Mouse (Mus musculus) common myeloid progenitor, adult 5-6 weeks (primary cell): ENCODE data around the gene Bcl7c. TPM values are rescaled to one million over a fixed set of nuclear protein-coding genes. Genes with fewer than 3 reads are reported as not detected.
"Not testable (repeated sequence)": the region's sequence is repeated elsewhere in the genome, so short reads cannot be mapped to it uniquely, and the experiment has no call there.

Experiments
- ATAC-seq: replicated peaks from 2 replicates; pipeline ENCODE4 v1.8.0; 2016; ENCODE audit warnings: low read depth, mild to moderate bottlenecking, moderate TSS enrichment, inconsistent platforms; ENCODE audit not compliant: poor library complexity, severe bottlenecking
- total RNA-seq: library from RNA; stranded (forward); fragments of 200-1000, 187-1606 nt; gene quantifications from 2 replicates; pipeline ENCODE4 v1.2.3, GENCODE M21; 2017

Bcl7c gene
- total RNA-seq, 1 experiment from 2014 or later, result 54.4 TPM

DNA sequence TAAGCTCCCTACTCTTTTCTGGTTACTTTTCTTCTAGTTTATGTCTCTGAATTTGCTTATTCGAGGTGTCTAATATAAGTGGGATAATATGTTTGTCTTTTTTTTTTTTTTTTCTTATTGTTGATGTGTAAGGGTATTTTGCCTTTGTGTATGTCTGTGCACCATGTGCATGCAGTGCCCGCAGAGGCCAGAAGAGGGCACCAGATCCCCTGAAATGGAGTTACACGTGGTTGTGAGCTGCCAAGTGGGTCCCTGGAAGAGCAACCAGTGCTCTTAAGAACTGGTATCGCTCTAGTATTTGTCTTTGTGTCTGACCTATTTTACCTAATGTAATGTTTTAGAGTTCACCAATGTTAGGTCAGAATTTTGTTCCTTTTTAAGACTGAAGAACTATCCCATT, 51.8 kb downstream of the Bcl7c start:
- ATAC-seq, result 0 out of 2 replicates have a peak, but pooled peaks have one; percentile 63

DNA sequence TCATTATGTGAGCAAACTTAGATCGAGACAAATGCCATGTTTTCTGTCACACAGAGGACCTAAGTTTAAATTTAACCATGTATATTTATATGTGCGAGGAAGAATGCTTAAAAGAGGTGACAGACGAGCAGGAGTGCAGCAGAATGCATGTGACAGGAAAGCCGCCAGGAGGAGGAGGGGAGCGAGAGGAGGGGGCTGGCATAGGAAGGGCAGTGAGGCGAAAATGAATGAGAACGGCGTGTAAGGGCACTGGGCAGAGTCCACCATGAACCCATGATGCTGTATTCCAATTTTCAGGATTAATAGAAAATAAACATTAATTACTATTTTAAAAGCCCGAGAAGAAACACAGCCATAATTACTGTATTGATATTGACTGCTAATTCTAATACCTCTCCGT, 54.4 kb downstream of the Bcl7c start:
- ATAC-seq, result no peak

DNA sequence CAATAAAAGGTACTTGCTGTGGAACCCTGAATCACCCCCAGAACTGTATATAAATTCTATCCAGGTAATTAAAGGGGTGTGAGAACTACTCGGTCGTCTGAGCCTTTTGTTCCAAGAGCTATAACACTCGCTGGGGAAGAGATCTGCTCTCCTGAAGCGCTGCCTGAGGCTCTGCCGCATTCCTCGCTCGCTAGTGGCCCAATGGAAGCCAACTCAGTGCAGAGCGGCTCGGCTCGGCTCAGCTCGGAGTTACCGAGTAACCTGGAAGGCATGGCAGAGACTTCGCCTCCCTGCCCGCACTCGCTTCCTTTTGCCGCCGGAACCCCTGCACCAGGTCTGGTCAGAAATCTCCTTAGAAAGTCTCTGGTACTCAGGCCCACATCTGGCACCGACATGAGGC, 56.7 kb downstream of the Bcl7c start:
- 0 out of 2 replicates have a peak, but pooled peaks have one; percentile 25 for ATAC-seq

DNA sequence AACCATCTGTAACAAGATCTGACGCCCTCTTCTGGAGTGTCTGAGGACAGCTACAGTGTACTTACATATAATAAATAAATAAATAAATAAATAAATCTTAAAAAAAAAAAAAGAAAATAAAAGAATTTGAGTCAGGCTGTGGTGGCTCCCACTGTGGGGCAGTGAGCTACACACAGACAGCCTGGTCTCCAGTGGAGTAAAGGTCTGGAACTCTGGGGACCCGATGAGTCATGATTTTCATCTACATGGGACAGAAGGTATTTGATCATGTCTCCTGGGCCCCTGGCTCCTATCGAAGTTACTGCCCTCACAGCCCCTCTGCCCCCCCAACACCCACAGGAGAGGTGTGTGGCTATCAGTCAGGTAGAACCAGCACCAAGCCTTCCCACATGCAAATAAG, 57.1 kb downstream of the Bcl7c start:
- ATAC-seq, result no peak

DNA sequence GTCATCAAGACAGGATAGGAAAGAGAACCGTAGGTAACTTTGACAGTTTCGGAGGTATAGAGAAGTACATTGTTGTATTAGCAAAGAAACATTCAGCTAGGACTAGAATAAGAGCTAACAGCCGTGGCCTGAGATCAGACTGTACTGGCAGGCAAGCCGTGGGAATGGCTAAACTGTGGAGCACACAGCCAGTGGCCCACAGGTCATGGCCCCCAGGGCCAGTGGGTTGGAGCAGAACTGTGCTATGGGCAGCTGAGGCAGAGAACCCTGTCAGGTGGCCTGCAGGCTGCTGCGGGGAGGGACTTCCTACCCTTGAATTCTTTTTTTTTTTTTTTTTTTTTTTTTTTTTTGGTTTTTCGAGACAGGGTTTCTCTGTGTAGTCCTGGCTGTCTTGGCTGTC, 59.5 kb downstream of the Bcl7c start:
- ATAC-seq, result no peak

DNA sequence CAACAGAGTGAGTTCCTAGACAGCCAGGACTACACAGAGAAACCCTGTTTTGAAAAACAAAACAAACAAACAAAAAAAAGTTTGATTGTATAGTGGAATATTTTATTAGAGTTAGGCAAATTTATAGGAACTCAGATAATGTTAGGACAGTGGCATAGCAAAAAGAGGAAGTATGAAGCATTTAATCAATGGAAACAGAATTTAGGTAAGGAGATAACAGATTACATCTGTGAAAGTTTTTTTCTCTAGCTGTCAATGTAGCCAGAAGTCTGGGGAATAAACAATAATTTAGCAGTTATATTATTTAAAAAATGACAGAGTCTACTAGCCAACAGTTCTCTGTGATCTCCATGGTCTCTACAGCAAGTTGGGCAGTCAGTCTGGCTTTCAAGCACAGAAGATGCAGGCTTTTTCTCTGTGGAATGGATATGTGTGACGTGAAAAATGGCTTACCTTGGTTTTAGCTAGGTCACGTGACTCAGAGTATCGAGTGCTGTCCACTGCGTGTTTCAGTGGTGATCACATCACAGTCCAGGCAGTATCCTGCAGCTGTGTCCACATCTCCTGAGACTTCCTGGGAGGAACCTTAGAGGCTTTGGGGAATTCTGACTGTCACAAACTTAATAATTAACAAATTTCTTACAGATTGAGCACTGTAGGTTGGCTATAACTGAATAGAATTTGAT, 60.1 kb downstream of the Bcl7c start:
- ATAC-seq, result no peak

DNA sequence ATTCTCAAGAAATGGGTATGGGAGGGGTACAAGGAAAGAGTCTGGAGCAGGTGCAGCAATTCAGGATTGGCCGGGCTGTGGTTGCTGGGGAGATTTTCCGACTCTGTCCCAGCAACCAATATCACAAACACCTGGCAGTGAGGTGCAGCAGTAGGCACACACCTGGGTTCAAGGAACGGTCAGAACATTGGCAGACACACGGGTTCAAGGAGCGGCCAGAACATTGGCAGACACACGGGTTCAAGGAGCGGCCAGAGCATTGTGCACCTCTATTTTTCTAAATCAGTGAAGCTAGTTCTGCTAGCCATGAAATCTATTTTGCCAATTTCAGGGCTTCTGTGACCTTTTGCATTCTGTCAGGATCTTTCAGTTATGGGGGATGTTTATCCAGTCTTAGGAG, 61.2 kb downstream of the Bcl7c start:
- ATAC-seq, result not testable (repeated sequence)

DNA sequence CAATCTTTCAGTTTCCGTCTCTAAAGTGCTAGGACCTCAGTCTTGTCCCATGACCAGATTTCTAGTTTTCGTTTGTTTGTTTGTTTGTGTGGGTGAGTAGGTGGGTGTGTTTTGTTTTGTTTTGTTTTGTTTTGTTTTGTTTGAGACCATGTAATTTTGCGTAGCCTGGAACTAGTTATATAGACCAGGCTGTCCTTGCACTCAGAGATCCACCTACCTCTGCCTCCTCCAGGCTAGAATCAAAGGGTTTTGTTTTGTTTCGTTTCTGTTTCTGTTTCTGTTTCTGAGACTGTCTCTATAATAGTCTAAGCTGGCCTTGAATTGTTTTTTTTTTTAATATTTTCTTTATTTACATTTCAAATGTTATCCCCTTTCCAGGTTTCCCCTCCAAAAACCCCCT, 62.4 kb downstream of the Bcl7c start:
- ATAC-seq, result no peak

DNA sequence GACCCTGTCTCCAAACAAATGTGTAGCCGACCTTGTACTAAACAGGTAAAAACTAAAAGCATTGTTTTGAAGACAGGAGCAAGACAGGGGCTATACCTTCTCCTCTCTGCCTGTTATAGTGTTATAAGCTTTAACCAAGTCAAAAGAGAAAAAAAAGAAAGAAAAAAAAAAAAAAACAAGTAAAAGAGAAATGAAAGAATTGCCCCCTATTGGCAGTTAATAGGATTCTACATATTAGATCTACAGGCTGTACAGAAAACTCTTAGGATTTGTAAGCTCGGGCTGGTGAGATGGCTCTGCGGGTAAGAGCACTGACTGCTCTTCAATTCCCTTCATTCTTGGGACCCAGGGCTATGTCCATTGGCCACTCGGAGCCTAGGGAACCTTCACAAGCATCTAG, 66.5 kb downstream of the Bcl7c start:
- no peak for ATAC-seq

DNA sequence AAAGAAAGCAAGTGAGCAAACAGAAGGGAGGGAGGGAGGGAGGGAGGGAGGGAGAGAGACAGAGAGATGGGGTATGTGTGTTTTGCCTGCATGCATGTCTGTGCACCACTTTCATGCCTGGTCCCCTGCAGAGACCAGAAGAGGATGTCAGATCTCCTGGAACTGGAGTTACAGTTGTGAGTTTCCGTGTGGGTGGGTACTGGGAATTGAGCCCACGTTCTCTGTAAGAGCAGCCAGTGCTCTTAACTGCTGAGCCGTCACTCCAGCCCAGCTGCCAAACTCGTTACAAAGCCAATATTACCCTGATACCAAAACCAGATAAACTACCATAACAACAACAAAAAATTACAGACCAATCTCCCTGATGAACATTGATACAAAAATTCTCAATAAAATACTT, 67.5 kb downstream of the Bcl7c start:
- no peak for ATAC-seq

DNA sequence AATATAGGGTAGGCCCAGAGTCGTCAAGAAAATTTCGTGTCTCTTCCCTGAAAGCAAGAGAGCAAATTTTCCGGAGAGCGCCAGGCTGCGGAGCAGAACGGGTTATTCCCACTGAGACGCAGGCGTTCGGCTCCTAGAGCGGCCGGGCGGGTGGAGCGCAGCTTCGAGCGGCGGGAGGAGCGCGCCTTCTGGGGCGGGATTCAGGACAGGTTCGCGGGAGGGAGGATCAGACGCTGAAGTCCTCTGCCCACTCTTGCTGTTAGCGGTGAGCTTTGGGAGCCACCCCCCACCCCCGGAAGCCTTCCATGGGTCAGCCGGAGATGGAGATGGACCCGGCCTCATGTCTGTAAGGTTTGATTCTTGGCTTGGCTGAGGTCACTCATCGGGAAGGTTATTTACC, 71.8 kb downstream of the Bcl7c start:
- ATAC-seq, result peak; percentile 65

DNA sequence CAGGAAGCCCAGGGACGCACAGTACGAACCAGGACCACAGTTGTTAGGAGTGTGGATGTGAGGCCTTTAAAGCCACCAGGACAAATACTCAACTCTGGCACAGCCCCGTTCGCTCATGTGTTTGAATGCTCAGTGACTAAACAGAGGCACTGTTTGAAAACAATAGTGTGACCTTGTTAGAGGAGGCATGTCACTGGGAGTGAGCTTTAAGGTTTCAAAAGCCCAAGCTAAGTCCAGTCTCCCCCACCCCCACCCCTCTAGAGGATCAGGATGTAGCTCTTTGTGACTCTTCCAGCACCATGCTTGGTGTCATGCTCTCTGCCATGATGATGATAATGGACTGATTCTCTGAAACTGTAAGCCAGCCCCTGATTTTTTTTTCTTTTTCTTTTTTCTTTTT, 77.3 kb downstream of the Bcl7c start:
- ATAC-seq, result no peak

DNA sequence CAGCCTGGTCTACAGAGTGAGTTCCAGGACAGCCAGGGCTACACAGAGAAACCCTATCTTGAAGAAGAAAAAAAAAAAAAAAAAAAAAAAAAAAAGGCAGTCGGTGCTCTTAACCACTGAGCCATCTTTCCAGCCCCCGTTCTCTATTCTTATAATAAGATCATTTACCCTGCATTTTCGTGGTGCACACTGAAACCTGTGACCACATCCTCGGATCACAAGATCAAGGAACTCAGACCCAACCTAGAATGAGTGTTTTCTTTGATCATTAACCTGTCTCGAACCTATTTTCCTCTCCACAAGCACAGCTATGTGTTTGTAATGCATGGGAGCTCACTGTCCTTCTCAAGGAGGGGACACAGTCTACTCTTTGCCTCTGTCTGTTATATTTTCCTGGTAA, 80.1 kb downstream of the Bcl7c start:
- no peak for ATAC-seq

DNA sequence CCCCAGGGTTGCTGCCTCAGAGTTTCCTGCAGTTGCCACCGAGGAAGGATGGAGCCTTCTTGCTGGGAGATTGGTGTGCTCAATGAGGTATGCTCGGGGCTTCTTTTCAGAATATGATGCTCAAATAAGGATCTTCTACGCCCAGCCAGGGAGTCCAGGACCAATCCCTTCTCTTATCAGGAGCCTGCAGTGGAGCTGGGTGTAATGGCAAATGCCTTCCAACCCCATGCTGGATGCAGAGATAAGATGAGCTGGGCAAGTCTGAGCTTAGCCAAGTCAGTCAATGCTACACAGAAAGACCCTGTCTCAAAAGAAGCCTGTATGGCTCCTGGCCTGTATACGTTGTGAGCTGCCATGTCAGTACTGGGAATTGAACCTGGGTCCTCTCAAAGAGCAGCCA, 82.3 kb downstream of the Bcl7c start:
- peak; percentile 58 for ATAC-seq

DNA sequence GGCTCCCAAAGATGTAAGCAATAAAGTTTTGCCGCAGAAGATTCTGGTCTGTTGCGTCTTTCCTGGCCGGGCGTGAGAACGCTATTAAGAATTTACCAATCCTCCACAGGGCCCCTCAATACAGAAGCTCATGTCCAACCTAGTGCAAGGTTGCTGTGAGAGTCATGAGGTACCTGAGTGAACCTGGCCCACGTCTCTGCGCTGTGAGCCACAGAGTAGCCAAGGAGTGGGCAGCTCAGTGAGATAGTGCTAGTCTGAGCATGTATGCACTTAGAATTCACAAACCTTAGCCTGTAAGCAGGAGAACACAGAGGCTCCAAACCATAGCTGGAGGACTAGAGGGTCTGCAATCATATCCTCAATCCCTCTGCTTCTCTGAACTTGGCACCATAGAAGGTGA, 82.7 kb downstream of the Bcl7c start:
- no peak for ATAC-seq

DNA sequence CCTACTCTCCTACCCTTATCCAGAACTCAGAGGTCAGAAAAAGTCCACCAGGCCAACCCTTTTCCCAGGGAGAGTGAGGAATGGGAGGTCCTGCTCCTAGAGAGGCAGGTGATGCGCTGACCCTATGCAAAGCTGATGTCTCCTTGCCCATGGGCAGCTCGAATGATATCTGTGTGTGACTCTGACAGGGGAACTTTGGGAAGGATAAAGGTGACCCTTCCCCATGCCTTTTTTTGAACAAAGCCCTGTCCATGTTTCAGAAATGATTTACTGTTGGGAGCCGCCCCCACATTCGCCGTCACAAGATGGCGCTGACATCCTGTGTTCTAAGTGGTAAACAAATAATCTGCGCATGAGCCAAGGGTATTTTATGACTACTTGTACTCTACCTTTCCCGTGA, 90.3 kb downstream of the Bcl7c start:
- ATAC-seq, result not testable (repeated sequence)

DNA sequence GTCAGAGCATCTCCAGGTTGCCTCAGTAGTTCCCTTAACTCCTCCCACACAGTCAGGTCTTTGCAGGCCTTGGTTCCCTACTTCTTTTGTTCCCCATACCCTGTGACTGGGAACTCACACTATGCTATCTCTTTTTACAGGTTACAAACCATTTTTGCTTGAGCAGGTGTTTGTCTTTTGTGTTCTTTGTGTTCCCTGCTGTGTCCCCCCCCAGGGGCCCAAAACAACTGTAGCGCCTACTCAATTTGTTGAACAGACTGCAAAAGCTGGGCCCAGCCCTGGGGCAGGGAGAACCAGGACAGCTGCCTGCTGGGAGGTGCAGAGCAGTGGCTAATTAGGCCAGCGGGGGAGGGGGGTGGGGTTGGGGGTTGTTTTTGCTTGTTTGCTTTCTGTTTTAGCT, 90.8 kb downstream of the Bcl7c start:
- ATAC-seq, result no peak

DNA sequence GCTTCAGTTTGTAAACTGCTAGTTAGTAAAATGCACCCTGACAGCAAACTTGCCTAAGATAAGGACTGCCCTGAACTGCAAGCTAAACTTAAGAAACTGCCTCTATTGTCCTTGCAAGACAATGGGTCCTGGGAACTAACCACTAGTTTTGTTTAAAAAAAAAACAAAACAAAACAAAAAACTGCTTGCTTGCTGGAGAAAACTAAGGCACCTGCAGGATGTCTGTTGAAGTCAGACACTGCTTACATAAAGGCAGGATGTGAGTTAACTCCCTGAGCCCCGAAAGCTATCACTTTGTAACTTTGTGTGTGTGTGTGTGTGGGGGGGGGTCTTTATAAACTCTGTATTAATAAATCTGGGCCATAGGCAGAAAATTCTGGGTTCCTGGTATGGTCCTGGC, 91.9 kb downstream of the Bcl7c start:
- no peak for ATAC-seq

DNA sequence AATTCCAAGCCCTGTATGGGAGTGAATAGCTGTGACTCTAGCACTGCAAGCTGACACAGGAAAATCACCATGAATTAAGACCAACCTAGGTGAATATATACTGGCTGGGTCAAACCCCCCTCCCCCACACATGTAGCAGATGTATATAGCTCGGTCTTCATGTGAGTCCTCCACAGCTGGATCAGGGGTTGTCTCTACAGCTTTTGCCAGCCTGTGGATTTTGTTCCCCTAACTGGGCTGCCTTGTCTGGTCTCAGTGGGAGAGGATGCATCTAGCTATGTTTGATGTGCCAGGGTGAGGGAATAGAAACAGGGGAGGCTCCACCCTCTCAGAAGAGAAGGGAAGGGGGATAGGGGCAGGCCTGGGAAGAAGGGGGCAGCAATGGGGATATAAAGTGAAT, 92.4 kb downstream of the Bcl7c start:
- no peak for ATAC-seq

DNA sequence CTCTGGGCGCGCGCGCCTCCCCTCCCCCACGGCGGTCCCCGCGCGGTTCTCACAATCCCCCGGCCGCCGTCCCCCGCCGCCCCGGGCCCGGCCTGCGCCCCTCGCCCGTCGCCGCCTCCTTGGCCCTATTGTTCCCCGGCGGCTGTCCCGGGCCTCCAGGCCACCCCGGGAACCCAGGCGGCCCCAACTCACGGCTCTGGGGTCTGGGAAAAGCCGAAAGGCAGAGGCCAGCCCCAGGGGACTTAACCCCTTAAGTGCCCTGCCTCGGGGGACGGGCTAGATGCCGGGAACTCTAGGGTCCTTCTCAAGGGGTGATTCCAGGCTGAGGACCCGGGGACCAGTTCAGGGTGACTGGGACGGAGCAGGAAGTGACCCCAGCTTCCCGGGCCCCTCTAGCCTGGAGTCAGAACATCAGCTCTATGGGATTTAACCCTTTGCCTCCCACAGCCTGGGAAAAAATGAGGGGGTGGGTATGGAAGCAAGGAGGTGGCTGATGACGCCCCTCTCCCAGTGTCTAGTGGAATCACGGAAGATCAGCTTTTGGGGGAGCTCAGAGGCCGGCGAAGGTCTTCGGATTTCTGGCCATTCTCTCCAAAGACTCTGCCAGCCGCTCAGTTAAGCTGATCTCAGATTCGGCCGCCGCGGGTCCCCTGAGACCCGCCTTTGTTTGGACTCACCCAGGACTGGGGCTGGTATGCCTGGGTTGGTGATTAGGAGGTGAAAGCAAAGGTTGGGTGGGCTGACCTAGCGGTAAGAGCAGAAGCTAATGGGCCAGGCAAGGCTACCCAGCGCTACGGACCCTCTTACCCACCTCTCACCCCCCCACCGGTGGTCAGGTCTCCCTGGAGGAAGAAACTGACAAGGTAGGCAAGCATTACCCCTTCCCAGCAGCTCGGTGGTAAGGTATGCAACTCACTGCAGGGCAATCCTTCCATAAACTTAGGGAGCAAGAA, 93.6 kb downstream of the Bcl7c start, which contains the start of gene Zfp629:
TSS of gene Zfp629 (minus strand) at position 907 of the 953 bp plus-strand sequence.
- ATAC-seq, result peak; percentile 70

DNA sequence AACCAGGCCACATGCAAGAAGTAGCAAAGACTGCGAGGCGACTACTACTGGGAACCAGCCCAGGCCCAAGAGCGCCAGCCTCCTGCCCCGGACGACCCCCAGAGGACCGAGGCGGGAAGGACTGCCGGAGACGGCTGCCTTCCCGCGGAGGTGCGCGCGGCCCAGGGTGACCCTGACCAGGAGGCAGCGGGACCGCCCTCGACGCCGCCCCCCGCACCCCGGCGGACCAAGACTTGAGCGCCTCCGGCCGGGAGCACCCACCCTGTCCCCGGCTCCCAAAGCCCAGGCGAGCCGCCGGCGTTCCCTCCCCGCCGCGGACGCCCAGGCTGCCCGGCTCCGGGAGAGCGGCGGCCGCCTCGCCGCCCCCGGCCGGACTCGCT, 94.2 kb downstream of the Bcl7c start:
- ATAC-seq, result peak; percentile 31
